Mouse (Mus musculus): ENCODE results near the gene Dcun1d1.

DNA sequence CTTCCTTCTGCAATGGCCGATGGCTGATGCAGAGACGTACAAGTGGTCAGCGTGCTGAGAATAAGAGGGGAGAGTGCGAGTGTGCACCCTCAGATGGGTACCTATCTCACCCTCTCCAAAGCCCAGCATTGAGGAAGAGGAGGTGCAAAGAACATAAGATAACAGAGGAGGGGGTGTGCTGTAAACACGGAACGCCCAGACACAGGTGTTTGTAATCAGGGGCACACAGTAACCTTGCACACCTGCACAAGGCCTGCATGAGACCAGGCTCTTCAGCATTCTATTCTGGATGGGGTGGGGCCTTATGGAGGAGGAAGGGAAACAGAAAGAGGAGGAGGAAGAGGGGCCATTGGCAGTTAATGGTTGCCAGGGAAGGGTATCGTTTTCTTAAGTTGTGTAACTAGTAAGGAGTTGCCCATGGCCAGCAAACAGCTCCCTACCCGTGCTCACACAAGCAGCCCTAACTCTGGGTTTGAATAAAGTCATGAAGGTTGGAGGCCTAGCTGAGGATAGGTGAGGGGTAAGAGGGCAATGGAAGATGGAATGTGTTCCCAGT, 30.2 kb upstream of the Dcun1d1 start:
- no peak for TF ChIP-seq CTCF (IDR thresholded peaks at IDR 0.05; ENCODE audit: low read depth, low read length)
- TF ChIP-seq GATA1 (IDR thresholded peaks at IDR 0.05; ENCODE audit: borderline replicate concordance, low read length) = no peak
- no peak for TF ChIP-seq TAL1 (conservative IDR thresholded peaks at IDR 0.05; ENCODE audit: low read depth, low read length)

Data from G1E (cell line).